Mouse (Mus musculus) common myeloid progenitor, adult 5-6 weeks (primary cell): Measurements from ENCODE around the gene Prkn. TPM values are rescaled to one million over a fixed set of nuclear protein-coding genes. Genes with fewer than 3 reads are reported as not detected.

Experiments
- ATAC-seq: replicated peaks from 2 replicates; pipeline ENCODE4 v1.8.0; 2016; ENCODE audit warnings: low read depth, mild to moderate bottlenecking, moderate TSS enrichment, inconsistent platforms; ENCODE audit not compliant: poor library complexity, severe bottlenecking
- total RNA-seq: library from RNA; stranded (forward); fragments of 200-1000, 187-1606 nt; gene quantifications from 2 replicates; pipeline ENCODE4 v1.2.3, GENCODE M21; 2017

The Prkn gene
- total RNA-seq, 1 experiment from 2014 or later, result 2.4 TPM

GRCm38 (mm10) chr17:11705005-11705404 lies 864.8 kb downstream of the Prkn start:
- no peak for ATAC-seq

DNA sequence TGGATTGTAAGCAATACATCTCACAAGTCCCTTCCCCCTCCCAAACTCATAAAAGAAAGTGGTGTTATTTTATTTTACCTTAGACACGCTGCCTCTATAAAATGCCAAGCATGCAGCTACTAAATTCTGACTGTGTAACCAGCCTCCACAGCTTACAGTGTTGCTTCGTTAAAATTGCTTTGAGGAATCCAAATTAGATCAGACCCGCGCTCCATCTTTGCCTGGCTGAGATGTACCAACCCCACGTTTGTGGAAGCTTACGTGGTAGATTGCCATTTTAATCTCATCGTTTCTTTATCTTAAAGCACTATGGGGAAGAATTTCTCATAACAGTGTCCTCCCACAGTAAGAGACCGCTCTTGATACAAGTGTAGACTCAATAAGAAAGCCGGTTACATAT lies 865.6 kb downstream of the Prkn start:
- no peak for ATAC-seq

DNA sequence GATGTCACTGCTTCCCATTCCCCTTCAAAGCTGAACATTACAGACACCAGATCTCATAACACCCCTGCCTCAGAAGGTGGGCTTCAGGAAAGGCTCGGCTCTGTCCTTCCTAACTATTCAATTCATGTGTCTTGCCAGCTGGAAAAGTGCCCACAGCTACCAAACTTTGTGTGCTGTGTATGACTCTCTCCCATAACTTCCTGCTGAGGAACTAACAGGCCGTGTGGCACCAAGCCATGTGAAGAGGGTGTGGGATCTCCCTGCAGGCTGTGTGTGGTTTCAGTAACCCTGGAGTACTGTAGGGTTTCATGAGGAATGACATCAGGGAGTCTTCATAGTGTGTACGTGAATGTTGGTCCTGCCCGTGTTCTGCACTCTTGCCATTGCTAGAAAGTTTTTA lies 871.9 kb downstream of the Prkn start:
- ATAC-seq, result 0 out of 2 replicates have a peak, but pooled peaks have one; percentile 18

DNA sequence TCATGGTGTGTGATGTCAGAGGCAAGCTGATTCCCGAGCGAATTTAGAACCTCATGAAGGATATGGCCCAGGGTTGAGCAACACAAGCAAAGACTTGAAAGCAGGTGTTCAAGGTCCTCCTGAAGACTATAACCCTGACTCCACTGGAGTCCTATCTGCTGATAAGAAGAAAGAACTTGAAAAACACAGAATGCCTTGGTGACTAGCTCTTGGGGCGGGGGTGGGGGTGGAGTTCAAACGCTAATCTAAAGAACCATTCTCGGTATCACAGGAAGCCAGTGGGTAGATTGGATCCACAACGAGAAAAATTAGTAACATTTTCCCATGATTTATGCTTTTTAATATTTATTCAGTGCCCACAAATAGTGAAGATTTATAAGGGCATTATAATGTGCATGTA lies 879.6 kb downstream of the Prkn start:
- peak; percentile 42; the same call in 1 of the 2 replicates for ATAC-seq

- no peak for ATAC-seq
Observed at GRCm38 (mm10) chr17:11721906-11722305, 881.7 kb downstream of the Prkn start.

GRCm38 (mm10) chr17:11722478-11722877 lies 882.3 kb downstream of the Prkn start:
- ATAC-seq, result no peak

DNA sequence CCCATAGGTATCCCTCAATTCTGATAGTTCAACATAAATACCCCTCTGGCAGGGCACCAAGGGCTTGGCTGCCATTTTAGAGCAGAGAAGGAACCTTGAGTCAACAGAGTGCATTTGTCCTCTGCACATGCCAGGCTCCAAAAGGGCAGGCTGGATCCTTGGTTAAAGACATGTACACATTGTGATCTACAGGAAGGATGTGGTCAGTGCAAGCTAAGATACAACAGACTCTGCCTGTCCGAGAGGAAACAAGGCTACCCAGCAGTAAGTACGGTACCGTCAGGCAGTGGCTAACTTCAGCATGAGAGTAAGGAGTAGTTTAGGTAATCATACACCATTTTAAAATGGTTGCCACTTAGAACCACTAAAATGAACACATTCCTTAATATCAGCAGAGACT lies 884.0 kb downstream of the Prkn start:
- peak; percentile 99 for ATAC-seq

DNA sequence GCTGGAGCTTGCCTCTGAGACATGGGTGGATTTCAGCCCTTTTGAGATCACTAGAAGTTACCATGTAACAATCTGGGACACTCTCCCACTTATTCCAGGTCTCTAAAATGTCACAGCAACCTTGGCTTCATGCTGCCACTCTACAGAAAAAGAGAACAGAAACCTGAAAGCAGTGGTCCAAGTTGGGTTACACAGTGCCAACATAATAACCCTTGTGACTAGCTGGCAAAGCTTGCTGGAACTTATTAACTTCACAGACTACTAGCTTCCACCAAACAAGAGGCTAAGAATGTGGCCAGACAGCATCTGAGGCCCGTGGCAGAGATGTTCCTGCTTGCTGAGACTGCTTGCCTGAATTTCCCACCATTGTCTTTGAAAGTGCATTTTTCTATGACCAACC lies 886.9 kb downstream of the Prkn start:
- ATAC-seq, result no peak

GRCm38 (mm10) chr17:11728294-11728693 lies 888.1 kb downstream of the Prkn start:
- no peak for ATAC-seq

DNA sequence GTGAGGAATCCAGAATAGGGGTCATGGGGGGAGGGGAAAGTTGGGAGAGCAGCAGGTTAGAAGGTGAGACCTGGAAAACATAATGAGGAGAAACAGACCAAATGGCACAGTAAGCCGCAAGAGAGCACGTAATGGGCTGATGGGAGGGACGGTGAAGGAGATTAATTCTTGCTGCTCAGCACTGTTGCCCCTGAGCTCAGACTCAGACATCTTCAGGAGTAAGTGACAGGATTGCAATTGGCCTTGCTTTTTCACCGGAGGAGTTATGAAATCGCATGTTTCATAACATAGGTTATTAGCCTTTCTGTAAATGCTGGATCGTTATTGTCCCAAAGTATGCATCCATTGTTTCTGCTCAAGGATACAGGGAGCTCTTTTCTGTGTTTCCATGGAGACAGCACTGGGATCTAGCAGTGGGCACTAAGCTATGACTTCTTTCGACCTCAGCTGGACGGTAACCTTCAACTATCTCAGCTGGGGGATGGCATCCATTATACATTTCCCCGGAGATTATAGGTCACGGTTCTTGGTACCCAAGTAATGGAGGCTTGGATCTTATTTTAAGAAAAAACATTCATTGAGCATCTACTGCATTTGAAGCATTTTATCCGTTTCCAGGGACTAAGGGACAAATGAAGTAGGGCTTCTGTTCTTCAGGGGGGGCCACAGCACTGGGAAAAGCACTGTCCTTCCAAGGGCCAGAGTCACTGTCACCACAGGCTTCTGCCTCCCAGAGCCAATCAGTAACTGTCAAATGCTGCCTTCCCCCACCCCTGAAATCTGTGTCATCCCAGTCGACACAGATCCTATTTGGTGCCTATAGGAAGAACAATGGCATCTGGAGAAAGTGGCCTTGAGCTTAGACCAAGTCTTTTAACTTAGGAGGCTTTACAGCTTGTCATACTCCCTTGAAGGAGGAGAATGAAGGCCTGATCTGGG lies 890.7 kb downstream of the Prkn start:
- no peak for ATAC-seq

DNA sequence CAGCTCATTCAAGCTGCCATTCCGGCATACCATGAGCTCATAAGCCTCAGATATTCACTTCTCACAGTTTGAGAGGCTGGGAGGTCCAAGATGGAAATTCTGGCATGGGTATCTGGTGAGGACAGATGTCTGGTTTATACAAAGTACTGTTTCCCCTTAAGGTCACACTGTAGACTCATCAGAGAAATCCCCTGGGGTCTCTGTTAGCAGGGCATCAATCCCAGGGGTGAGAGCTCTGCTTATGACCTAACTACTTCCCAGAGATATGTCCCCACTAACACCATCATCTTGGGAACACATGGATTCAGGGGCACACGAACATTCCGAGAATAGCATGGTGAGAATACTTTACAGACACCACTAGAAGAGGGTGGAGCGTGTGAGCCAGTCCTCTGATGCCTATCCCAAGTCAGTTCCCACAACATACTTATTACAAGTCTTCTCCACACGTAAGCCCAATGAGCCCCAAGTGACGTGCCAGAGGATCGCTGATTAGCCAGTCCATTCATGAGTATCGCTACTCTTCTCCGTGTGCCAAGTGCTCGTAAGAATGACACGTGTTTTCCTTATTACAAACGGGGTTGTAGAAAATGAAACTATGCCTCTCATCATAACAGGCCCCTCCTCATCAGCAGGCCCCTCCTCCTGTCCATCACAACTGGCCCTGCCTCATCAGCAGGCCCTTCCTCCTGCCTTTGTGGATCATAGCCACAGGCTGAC lies 895.1 kb downstream of the Prkn start:
- no peak for ATAC-seq

DNA sequence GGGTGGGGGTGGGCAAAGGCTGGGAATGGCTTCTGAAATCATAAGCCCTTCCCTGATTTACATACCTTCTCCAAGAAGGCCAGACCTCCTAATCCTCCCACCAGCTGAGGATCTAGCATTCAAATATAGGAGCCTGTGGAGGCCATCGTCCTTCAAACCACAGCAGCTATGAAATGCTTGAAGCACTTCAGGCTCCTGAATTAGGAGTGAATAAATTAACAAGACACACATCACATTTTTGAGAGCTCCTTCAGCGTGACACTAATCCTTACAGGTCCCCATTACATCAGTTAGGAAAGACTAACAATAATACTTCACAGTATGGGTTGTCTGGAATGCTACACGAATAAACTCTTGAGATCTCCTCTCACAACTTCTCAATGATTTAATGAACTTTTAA lies 896.3 kb downstream of the Prkn start:
- ATAC-seq, result no peak

- ATAC-seq, result no peak
Observed at GRCm38 (mm10) chr17:11737905-11738304, 897.7 kb downstream of the Prkn start.

GRCm38 (mm10) chr17:11740716-11741115 lies 900.5 kb downstream of the Prkn start:
- no peak for ATAC-seq

GRCm38 (mm10) chr17:11741161-11741560 lies 901.0 kb downstream of the Prkn start:
- ATAC-seq, result no peak

GRCm38 (mm10) chr17:11751251-11751650 lies 911.1 kb downstream of the Prkn start:
- ATAC-seq, result no peak

DNA sequence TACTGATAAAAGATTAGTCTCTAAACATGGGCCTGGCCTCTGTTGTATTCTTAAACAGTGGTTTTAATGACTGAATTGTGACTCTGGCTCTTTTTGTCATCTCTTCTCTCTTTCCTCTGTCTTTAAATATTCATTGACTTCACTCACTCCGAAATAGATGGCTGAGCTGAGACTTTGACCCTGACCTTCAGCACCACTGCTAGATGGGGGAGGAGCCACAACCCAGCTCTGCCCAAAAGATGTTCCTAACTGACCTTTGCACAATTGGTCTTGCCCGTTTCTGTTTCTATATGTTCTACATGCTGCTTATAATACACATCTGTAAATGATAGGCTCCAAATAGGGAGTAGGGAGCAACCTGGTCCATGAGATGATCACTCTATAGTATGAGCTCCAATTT lies 912.5 kb downstream of the Prkn start:
- no peak for ATAC-seq

- no peak for ATAC-seq
Observed at GRCm38 (mm10) chr17:11765117-11765516, 924.9 kb downstream of the Prkn start.

DNA sequence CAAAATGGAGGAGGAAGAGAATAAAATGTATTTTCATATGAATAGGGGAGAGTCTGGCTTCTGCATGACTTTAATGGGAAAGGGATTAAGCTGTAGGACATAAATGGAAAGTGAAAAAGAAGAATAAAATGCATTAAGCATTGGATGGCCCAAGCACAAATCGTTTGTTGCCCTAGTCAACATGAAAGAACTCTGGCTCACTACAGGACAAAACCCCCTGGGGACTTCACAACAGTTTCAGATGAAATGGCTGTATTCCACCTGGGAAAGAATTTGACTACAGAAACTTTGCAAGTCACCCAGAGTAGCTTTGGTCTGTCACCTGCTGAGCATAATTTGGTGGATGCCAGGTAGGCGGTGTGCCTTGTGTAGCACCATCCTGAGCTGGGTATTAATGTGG lies 925.4 kb downstream of the Prkn start:
- no peak for ATAC-seq

- ATAC-seq, result no peak
Observed at GRCm38 (mm10) chr17:11767301-11767700, 927.1 kb downstream of the Prkn start.

GRCm38 (mm10) chr17:11768345-11768744 lies 928.2 kb downstream of the Prkn start:
- ATAC-seq, result no peak
